Mouse (Mus musculus) embryo, embryonic 11.5 days (tissue): ENCODE results near the gene Hyal2.

Experiments
- DNase-seq: peaks from one replicate; pipeline ENCODE4 v3.0.0-alpha.2; 2012; ENCODE audit warnings: low read depth, low spot score

Gene Hyal2

GRCm38 (mm10) chr9:107567702-107568319 is at the start of gene Hyal2:
TSS of gene Hyal2 (plus strand) at chr9:107567945.
- DNase-seq: no peak

DNA sequence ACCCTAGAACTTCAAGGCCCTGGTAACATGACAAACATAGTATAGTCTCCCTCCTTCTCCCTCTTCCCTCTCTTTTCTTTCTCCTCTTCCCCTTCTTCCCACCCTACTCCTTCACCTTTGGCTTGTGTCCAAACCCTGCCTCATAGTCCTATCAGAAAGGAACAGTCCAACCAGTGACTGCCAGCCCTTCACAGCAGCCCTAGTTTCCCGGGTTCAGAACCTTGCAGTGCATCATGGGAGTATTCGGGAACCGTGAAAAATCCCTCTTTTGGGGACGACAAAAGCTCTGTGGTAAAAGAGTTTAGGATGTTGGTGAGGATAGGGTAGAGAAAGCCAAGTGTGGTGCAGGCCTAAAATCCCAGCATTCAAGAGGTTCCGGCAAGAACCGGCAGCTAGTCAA is 47.4 kb upstream of the Hyal2 start:
- DNase-seq: no peak

DNA sequence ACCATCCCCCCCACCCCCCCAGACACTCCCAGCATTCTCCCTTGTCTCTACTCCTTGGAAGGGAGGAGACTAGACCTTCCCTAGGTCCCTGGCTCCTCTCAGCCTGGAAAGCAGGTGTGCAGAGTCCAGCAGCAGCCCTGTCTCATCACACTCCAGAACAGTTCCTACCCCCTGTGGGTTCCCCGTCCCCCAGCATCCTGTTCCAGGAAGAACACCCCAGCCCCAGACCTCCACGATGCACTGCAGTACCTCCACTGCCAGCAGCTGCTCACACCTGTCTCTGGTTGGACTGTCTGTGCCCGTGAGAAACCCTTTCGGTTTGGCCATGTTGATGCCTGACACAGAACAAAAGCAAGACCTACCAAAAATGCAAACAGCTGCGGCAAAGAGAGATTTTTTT is 46.6 kb upstream of the Hyal2 start:
- DNase-seq: no peak

GRCm38 (mm10) chr9:107521711-107522399 is 45.9 kb upstream of the Hyal2 start:
- DNase-seq: no peak

GRCm38 (mm10) chr9:107522400-107522711 is 45.4 kb upstream of the Hyal2 start:
- DNase-seq: no peak

- peak; percentile 68 for DNase-seq
Measured at GRCm38 (mm10) chr9:107526198-107527026, 41.3 kb upstream of the Hyal2 start.

GRCm38 (mm10) chr9:107533791-107534407 is 33.8 kb upstream of the Hyal2 start, which contains the start of gene Tmem115:
TSS of gene Tmem115 (plus strand) at chr9:107533945.
- peak; percentile 91 for DNase-seq

GRCm38 (mm10) chr9:107534408-107535202 is 33.1 kb upstream of the Hyal2 start:
- no peak for DNase-seq

- no peak for DNase-seq
Measured at GRCm38 (mm10) chr9:107538231-107538630, 29.5 kb upstream of the Hyal2 start.

GRCm38 (mm10) chr9:107538711-107539110 is 29.0 kb upstream of the Hyal2 start:
- no peak for DNase-seq

DNA sequence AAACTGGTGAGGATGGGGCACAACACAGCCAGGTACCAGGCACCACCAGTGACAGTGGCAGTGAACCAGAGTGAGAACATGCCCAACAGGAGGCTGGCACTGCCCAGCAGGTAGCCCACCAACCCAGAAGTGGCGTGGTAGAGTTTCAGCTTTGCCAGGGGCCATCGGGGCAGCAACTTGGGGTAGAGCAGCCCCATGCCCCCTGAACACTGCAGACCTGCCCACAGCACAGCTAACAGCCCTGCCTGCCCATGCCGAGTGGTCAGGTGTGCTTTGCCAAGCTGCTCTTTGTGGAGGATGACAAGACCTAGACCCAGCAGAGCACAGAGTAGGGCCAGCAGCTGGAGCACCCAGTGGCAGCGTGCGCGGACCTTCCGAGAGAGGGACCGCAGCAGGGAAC is 27.8 kb upstream of the Hyal2 start:
- no peak for DNase-seq

DNA sequence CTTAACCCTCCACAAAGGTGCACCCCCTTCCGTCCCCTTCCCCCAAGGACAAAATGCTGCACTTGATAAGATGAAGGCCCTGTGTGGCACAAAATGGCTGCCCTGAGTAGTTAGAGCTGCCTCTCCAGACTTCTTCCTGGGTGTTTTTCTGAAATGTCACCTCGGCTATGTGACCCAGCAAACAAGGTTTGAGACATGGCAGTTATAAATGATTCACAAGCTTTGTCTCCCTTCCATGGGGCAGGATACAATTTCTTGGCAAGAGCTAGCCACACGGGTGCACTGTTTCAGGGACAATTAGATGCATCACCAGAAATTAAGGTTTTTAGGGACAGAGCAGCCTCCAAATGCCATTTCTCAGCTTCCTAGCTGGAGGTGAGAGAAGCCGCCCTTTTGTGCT is 27.3 kb upstream of the Hyal2 start:
- DNase-seq: no peak

GRCm38 (mm10) chr9:107541005-107541404 is 26.7 kb upstream of the Hyal2 start:
- no peak for DNase-seq

- DNase-seq: peak; percentile 89
Measured at GRCm38 (mm10) chr9:107541474-107542351, 26.0 kb upstream of the Hyal2 start, which contains the start of the genes Cyb561d2 and Nprl2. TSS of gene Cyb561d2 (minus strand) at chr9:107542193. TSS of gene Nprl2 (plus strand) at chr9:107542226.

GRCm38 (mm10) chr9:107542352-107542686 is 25.4 kb upstream of the Hyal2 start:
- no peak for DNase-seq

DNA sequence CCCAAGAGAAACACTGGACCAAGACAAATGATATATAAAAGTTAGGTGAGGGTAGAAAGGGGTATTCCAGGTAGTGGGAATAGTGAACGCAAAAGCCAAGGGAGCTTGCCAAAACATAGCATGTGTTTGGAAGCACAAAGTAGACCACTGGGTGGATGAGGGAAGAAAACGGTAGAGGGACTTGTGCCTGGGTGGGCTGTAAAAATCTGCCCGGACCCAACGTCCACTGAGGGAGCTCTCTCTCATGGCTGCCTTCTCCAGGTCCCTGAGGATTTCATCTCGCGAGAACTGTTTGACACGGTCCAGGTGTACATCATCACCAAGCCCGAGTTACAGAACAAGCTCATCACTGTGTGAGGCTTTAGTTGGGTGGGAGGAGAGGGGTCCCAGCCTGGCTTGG is 25.0 kb upstream of the Hyal2 start:
- DNase-seq: no peak

DNA sequence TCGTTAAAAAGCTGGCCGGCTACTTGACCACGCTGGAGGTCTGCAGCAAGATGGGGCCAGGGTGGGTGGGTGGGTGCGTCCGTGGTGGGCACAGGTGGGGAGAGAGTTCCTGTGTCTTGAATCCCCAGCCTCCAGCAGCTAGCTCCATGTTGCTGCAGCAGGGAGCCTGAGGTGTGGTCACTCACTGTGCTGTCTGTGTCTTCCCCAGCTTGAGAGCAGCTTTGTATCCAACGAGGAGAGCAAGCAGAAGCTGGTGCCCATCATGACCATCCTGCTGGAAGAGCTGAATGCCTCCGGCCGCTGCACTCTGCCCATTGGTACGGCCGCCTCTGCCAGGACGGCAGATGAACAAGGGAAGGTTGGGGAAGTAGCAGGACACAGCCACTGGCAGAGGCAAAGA is 24.4 kb upstream of the Hyal2 start:
- DNase-seq: no peak

GRCm38 (mm10) chr9:107544196-107544700 is 23.5 kb upstream of the Hyal2 start:
- no peak for DNase-seq

DNA sequence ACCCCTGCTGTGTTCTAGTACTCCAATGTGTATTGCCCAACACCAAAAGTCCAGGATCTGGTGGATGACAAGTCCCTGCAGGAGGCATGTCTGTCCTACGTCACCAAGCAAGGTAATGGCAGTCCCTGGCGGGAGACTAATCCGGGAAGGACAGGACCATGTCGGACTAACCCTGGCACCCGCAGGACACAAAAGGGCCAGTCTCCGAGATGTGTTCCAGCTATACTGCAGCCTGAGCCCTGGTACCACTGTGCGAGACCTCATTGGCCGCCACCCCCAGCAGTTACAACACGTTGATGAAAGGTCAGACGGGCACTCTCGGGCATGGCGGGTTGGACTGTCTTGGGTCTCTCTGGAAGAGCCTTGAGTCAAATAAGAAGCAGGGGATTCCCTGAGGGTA is 23.0 kb upstream of the Hyal2 start:
- DNase-seq: no peak

DNA sequence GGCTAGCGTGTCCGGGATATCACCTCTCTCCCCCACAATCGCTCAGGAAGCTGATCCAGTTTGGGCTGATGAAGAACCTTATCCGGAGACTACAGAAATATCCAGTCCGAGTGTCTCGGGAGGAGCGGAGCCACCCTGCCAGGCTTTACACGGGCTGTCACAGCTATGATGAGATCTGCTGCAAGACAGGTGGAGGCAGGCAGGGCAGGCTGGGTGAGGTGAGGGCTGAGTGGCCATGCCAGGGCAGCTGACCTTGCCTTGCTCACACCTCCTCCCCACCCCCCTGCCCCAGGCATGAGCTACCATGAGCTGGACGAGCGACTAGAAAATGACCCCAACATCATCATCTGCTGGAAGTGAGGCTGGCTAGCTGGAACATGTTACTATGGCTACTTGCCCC is 22.5 kb upstream of the Hyal2 start:
- no peak for DNase-seq
